ENCODE assay signal across 26 mouse cellular contexts in the genomic region with DNA sequence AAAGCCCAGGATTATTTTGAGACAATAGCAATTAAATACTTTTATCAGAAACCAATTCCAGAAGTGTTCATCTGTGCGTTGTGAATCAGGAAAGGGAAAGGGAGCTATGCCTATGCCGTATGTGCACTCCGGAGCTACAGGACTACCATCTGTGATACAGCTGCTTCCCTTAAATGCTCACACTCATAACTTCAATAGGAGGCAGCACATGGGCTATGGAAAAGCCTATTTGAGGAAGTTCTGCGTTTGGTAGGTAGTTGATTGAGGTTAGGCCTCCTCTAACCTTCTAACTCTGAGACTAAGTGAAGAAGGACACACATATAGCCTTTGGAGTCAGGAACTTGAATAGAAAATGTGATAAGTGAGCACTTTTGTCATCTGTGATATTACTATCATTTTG. TPM values are rescaled to one million over a fixed set of nuclear protein-coding genes. Genes with fewer than 3 reads are reported as not detected.
DNase-seq lines count a peak whose midpoint lies in the region; ATAC-seq and TF ChIP-seq lines count a peak whose summit lies in the region.
"Had no signal": no experiment of that assay in that cellular context is flagged by ENCODE, and none has a peak within 500 bp of the region (broad histone marks: within the 10 kb centered on the region; RNA-seq: fewer than 3 reads in every experiment).

No protein-coding gene starts in this region.

- no peak for TF ChIP-seq EP300 in MEL (IDR thresholded peaks at IDR 0.05; ENCODE audit: low read depth in 1 of 2, low read length in 2 of 2)

- H3K9me3 ChIP-seq in MEL (replicated peaks; ENCODE audit: insufficient read depth, low read length) = no peaks in the 10 kb centered on the region
- H3K9me3 ChIP-seq: embryonic facial prominence, embryonic 13.5 days; embryonic facial prominence, embryonic 15.5 days; forebrain, embryonic 10.5 days; forebrain, embryonic 12.5 days; forebrain, embryonic 15.5 days; G1E had no signal

- peak; percentile 63 for ATAC-seq in granulocyte monocyte progenitor cell, adult 5-6 weeks (replicated peaks; ENCODE audit: poor library complexity, severe bottlenecking)
- ATAC-seq: CD4-positive, CD25-positive, alpha-beta regulatory T cell, adult 4 months; forebrain, embryonic 15.5 days; forebrain, postnatal 0 days had no signal

- H3K4me1 ChIP-seq in MEL (ENCODE audit: control insufficient read depth in 1 of 2, insufficient read depth in 2 of 2, low read length in 2 of 2) = no peaks in the 10 kb centered on the region
- H3K4me1 ChIP-seq: embryonic facial prominence, embryonic 15.5 days; forebrain, embryonic 10.5 days; forebrain, embryonic 12.5 days; forebrain, embryonic 15.5 days had no signal

- no peak for TF ChIP-seq CTCF in layer of hippocampus, adult 2 months (conservative IDR thresholded peaks at IDR 0.05)
- no peak for TF ChIP-seq CTCF in MEL (IDR thresholded peaks at IDR 0.05 in 2 of 3, conservative IDR thresholded peaks at IDR 0.05 in 1 of 3; ENCODE audit: control insufficient read depth in 1 of 3, insufficient read depth in 1 of 3, low read depth in 2 of 3, low read length in 3 of 3, poor library complexity in 1 of 3, severe bottlenecking in 1 of 3)

- no peak for DNase-seq in layer of hippocampus, adult 2 months (ENCODE audit: low spot score in 2 of 2)
- no peak for DNase-seq in layer of hippocampus, postnatal 25 days (ENCODE audit: extremely low spot score in 1 of 2, low spot score in 1 of 2)
- peak; percentile 34 for DNase-seq in MEL (ENCODE audit: low read depth, low spot score)
- DNase-seq in gastrocnemius, postnatal 4 days (ENCODE audit: low spot score in 2 of 2) = no peak
- DNase-seq in frontal cortex, postnatal 25 days (ENCODE audit: low spot score in 2 of 2) = no peak
- DNase-seq: adrenal gland, adult 2 months; adrenal gland, postnatal 10 days; adrenal gland, postnatal 25 days; B cell, adult 2 months; cerebellum, adult 11 months; cerebellum, adult 18-20 months; cerebellum, adult 8-10 months; cerebellum, adult 9-11 months; cerebellum, postnatal 14 days; cerebellum, postnatal 36 days; forebrain, postnatal 0 days had no signal

- TF ChIP-seq RAD21 in MEL (IDR thresholded peaks at IDR 0.05; ENCODE audit: low read depth, low read length) = no peak

- peak overlapping the region; percentile 61 for H3K27ac ChIP-seq in layer of hippocampus, adult 2 months
- H3K27ac ChIP-seq in MEL (ENCODE audit: control insufficient read depth, low read depth, low read length) = no peak overlapping the region
- H3K27ac ChIP-seq: embryonic facial prominence, embryonic 13.5 days; embryonic facial prominence, embryonic 15.5 days; forebrain, embryonic 10.5 days; forebrain, embryonic 12.5 days; forebrain, embryonic 15.5 days had no signal

- H3K4me3 ChIP-seq in layer of hippocampus, adult 2 months = no peak overlapping the region
- no peak overlapping the region for H3K4me3 ChIP-seq in MEL (ENCODE audit: control insufficient read depth in 1 of 2, insufficient read depth in 1 of 2, low read depth in 2 of 2, low read length in 2 of 2)
- H3K4me3 ChIP-seq: embryonic facial prominence, embryonic 13.5 days; embryonic facial prominence, embryonic 15.5 days; erythroblast, embryonic 14.5 days; forebrain, embryonic 10.5 days; forebrain, embryonic 12.5 days; forebrain, embryonic 15.5 days had no signal

- H3K36me3 ChIP-seq in MEL (ENCODE audit: control insufficient read depth in 1 of 2, insufficient read depth in 2 of 2, low read length in 2 of 2) = peaks cover 0 to 3% of the 10 kb centered on the region in 2 experiments; a peak in 2 of 4 replicates
- H3K36me3 ChIP-seq: embryonic facial prominence, embryonic 13.5 days; embryonic facial prominence, embryonic 15.5 days; forebrain, embryonic 10.5 days; forebrain, embryonic 12.5 days; forebrain, embryonic 15.5 days had no signal

- H3K9ac ChIP-seq in MEL (ENCODE audit: control insufficient read depth, low read depth, low read length, poor library complexity, severe bottlenecking) = no peak overlapping the region
- H3K9ac ChIP-seq: embryonic facial prominence, embryonic 13.5 days; embryonic facial prominence, embryonic 15.5 days; forebrain, embryonic 12.5 days; forebrain, embryonic 15.5 days; forebrain, postnatal 0 days had no signal

- no peaks in the 10 kb centered on the region for H3K79me2 ChIP-seq in MEL (ENCODE audit: control insufficient read depth, insufficient read depth, low read length, poor library complexity)

- no peak for TF ChIP-seq POLR2A in MEL (IDR thresholded peaks at IDR 0.05; ENCODE audit: control insufficient read depth in 1 of 2, insufficient read depth in 1 of 2, low read depth in 1 of 2, low read length in 2 of 2, poor library complexity in 1 of 2)

- H3K27me3 ChIP-seq in MEL (ENCODE audit: control insufficient read depth in 1 of 2, insufficient read depth in 2 of 2, low read length in 2 of 2) = no peaks in the 10 kb centered on the region
- H3K27me3 ChIP-seq: CH12.LX; embryonic facial prominence, embryonic 13.5 days; embryonic facial prominence, embryonic 15.5 days; forebrain, embryonic 12.5 days; forebrain, embryonic 15.5 days had no signal

TF ChIP-seq in MEL, 35 proteins besides CTCF, POLR2A, EP300 and RAD21:
- TF ChIP-seq MAFK (IDR thresholded peaks at IDR 0.05; ENCODE audit: borderline replicate concordance, low read depth, low read length) = no peak
- TF ChIP-seq TBP (IDR thresholded peaks at IDR 0.05; ENCODE audit: low read depth, low read length) = no peak
- no peak for TF ChIP-seq MAZ (IDR thresholded peaks at IDR 0.05; ENCODE audit: low read depth, low read length)
- TF ChIP-seq SMC3 (IDR thresholded peaks at IDR 0.05; ENCODE audit: low read depth, low read length) = no peak
- no peak for TF ChIP-seq E2F4 (IDR thresholded peaks at IDR 0.05; ENCODE audit: borderline replicate concordance, low read depth, low read length)
- no peak for TF ChIP-seq NELFE (IDR thresholded peaks at IDR 0.05; ENCODE audit: low read depth, low read length)
- TF ChIP-seq ZKSCAN1 (IDR thresholded peaks at IDR 0.05; ENCODE audit: low read depth, low read length) = no peak
- TF ChIP-seq ELF1 (IDR thresholded peaks at IDR 0.05; ENCODE audit: low read depth, low read length) = no peak
- no peak for TF ChIP-seq GATA1 (IDR thresholded peaks at IDR 0.05; ENCODE audit: low read depth, low read length)
- TF ChIP-seq MXI1 (IDR thresholded peaks at IDR 0.05; ENCODE audit: low read depth, low read length) = no peak

RNA-seq across cellular contexts. Expression of a gene that starts 7.1 kb away (rescaled TPM):
- total RNA-seq in layer of hippocampus, adult 2 months (2021) = 100 to 1,000 TPM; 263 to 265 TPM
- 100 to 1,000 TPM; 281 to 289 TPM for total RNA-seq in layer of hippocampus, postnatal 25 days (2021)
- total RNA-seq in MEL (2012; rRNA removed) = 67.0 and 75.2 TPM in 2 replicates
- polyA plus RNA-seq in MEL (2012; ENCODE audit: insufficient read depth in 1 of 2, insufficient read length in 2 of 2, low read depth in 1 of 2, low replicate concordance in 2 of 2, missing spikeins in 1 of 2) = 100 to 1,000 TPM in 1 of 2 experiments, 10 to 100 TPM in 1; 66.7 to 254 TPM
- 128 and 131 TPM in 2 replicates for total RNA-seq in granulocyte monocyte progenitor cell, adult 5-6 weeks (2014; fragmentation: Nextera tagmentation)
- 283 and 309 TPM in 2 replicates for total RNA-seq in granulocyte monocyte progenitor cell, adult 5-6 weeks (2017)
- 100 to 1,000 TPM; 157 to 170 TPM for total RNA-seq in gastrocnemius, postnatal 4 days (2021)
